Mouse (Mus musculus): ENCODE measurements at regions not wholly inside any gene's neighbourhood (a gene's known extent, or its start where the extent isn't known, plus 50 kb on each side); places are given as distances from the start of the nearest gene placed in this dataset.

- DNase-seq: no peak
These were observed 52.8 kb upstream of the Eci2 start for GRCm38 (mm10) chr13:35079685-35080084.

GRCm38 (mm10) chr13:35085386-35085785 is 58.5 kb upstream of the Eci2 start:
- DNase-seq: no peak

GRCm38 (mm10) chr13:35087246-35088040 is 60.5 kb upstream of the Eci2 start:
- peak; percentile 74 to 75 for DNase-seq

GRCm38 (mm10) chr13:35091155-35091554 is 64.3 kb upstream of the Eci2 start:
- DNase-seq: no peak

GRCm38 (mm10) chr13:35119782-35120181 is 92.9 kb upstream of the Eci2 start:
- no peak for DNase-seq

GRCm38 (mm10) chr13:35129475-35129874 is 102.6 kb upstream of the Eci2 start:
- no peak for DNase-seq

GRCm38 (mm10) chr13:35131272-35132185 is 104.6 kb upstream of the Eci2 start:
- no peak for DNase-seq

GRCm38 (mm10) chr13:35151629-35152028 is 124.7 kb upstream of the Eci2 start:
- no peak for DNase-seq

- no peak for DNase-seq
These were observed 132.6 kb upstream of the Eci2 start for GRCm38 (mm10) chr13:35159456-35159855.

- no peak for DNase-seq
These were observed 133.9 kb upstream of the Eci2 start for GRCm38 (mm10) chr13:35160767-35161166.

- peak in 1 of 2 experiments; percentile 18 for DNase-seq
These were observed 139.2 kb upstream of the Eci2 start for GRCm38 (mm10) chr13:35166080-35166479.

GRCm38 (mm10) chr13:35166831-35167541 is 140.1 kb upstream of the Eci2 start:
- DNase-seq: no peak

- no peak for DNase-seq
These were observed 144.8 kb upstream of the Eci2 start for GRCm38 (mm10) chr13:35171562-35172254.

- DNase-seq: no peak
These were observed 146.6 kb upstream of the Eci2 start for GRCm38 (mm10) chr13:35173522-35173921.

- no peak for DNase-seq
These were observed 148.7 kb upstream of the Eci2 start for GRCm38 (mm10) chr13:35175587-35175986.

GRCm38 (mm10) chr13:35177305-35177704 is 150.4 kb upstream of the Eci2 start:
- no peak for DNase-seq

- DNase-seq: peak; percentile 68 to 84
These were observed 162.3 kb upstream of the Eci2 start for GRCm38 (mm10) chr13:35189028-35189711.

- DNase-seq: no peak
These were observed 175.2 kb upstream of the Eci2 start for GRCm38 (mm10) chr13:35202069-35202468.

GRCm38 (mm10) chr13:35208319-35208718 is 181.4 kb upstream of the Eci2 start:
- DNase-seq: peak in 1 of 2 experiments; percentile 39

GRCm38 (mm10) chr13:35209551-35209950 is 182.7 kb upstream of the Eci2 start:
- no peak for DNase-seq

- DNase-seq: no peak
These were observed 184.9 kb upstream of the Eci2 start for GRCm38 (mm10) chr13:35211834-35212233.

GRCm38 (mm10) chr13:35212276-35212675 is 185.4 kb upstream of the Eci2 start:
- DNase-seq: no peak
